Mouse (Mus musculus) liver, postnatal 0 days (tissue): ENCODE measurements at regions not wholly inside any gene's neighbourhood (a gene's known extent, or its start where the extent isn't known, plus 50 kb on each side); places are given as distances from the start of the nearest gene placed in this dataset.

Source experiments
- ATAC-seq: fragments of 200-750 bp; cut with Nextera tagmentation; 2 replicates; pipeline ENCODE4 v1.8.0; 2017; ENCODE audit warnings: mild to moderate bottlenecking, moderate library complexity
- DNase-seq: peaks from one replicate; pipeline ENCODE4 v3.0.0-alpha.2; 2016
- H3K27ac ChIP-seq: fragments of 300-500 bp; sonication (generic); 2 replicates; pipeline ENCODE4 v1.5.1; 2014; ENCODE audit warnings: antibody characterized with exemption, moderate library complexity, mild to moderate bottlenecking, low read depth
- H3K27me3 ChIP-seq: fragments of 300-500 bp; sonication (generic); 2 replicates; pipeline ENCODE4 v1.6.1; 2014; ENCODE audit warnings: low read length, control low read depth, mixed read lengths; ENCODE audit not compliant: insufficient read depth
- H3K36me3 ChIP-seq: fragments of 300-500 bp; sonication (generic); replicated peaks from 2 replicates; pipeline ENCODE4 v1.6.1; 2014; ENCODE audit warnings: mild to moderate bottlenecking, control low read depth, low read length, moderate library complexity, mixed read lengths; ENCODE audit not compliant: insufficient read depth
- H3K4me1 ChIP-seq: fragments of 300-500 bp; sonication (generic); 2 replicates; pipeline ENCODE4 v1.6.1; 2014; ENCODE audit warnings: antibody characterized with exemption, mild to moderate bottlenecking, control low read depth; ENCODE audit not compliant: insufficient read depth
- H3K4me2 ChIP-seq: fragments of 300-500 bp; sonication (generic); 2 replicates; pipeline ENCODE4 v1.6.1; 2014; ENCODE audit warnings: low read depth, mild to moderate bottlenecking, low read length, moderate library complexity, mixed read lengths
- H3K4me3 ChIP-seq: fragments of 300-500 bp; sonication (generic); 2 replicates; pipeline ENCODE4 v1.5.1; 2014; ENCODE audit warnings: low read depth, low read length
- H3K9ac ChIP-seq: fragments of 300-500 bp; sonication (generic); replicated peaks from 2 replicates; pipeline ENCODE4 v1.6.1; 2014; ENCODE audit warnings: mild to moderate bottlenecking, moderate library complexity
- H3K9me3 ChIP-seq: fragments of 300-500 bp; sonication (generic); 2 replicates; pipeline ENCODE4 v1.6.1; 2016; ENCODE audit warnings: mild to moderate bottlenecking, control low read depth, low read length, mixed read lengths
- CTCF ChIP-seq: sonication (generic); IDR thresholded peaks from 2 replicates; pipeline ENCODE4 v1.5.1; 2016; ENCODE audit warnings: antibody characterized with exemption, low read depth
- EP300 ChIP-seq: IDR thresholded peaks from 2 replicates; pipeline ENCODE4 v1.6.1; 2016; ENCODE audit warnings: antibody characterized with exemption, low read depth, mild to moderate bottlenecking
- WGBS: fragments of 180-500 bp; shearing (Covaris S2); extraction: QIAGEN DNeasy Blood & Tissue Kit; methylation state at CpG from one replicate; pipeline ENCODE4 v1.1.7; 2014; ENCODE audit not compliant: insufficient replicate concordance; 5-methylcytosine and 5-hydroxymethylcytosine counted together

GRCm38 (mm10) chr2:178850320-178850719 is 420.0 kb downstream of the Cdh26 start:
- Histone ChIP-seq H3K27ac (no peak overlapping the region), H3K36me3 (no peaks in the 10 kb centered on the region), H3K4me2 (no peak overlapping the region), H3K9ac (no peak overlapping the region), H3K27me3 (no peaks in the 10 kb centered on the region), H3K9me3 (no peaks in the 10 kb centered on the region), H3K4me1 (no peaks in the 10 kb centered on the region), H3K4me3 (no peak overlapping the region)
- WGBS, result 85% methylated on average over 10 of the region's 10 CpGs
- ATAC-seq, result no peak
- TF ChIP-seq CTCF, result no peak
- TF ChIP-seq EP300, result no peak
- peak; percentile 21 for DNase-seq

GRCm38 (mm10) chr2:178850769-178851168 is 420.4 kb downstream of the Cdh26 start:
- no peak overlapping the region for H3K27ac ChIP-seq
- H3K9me3 ChIP-seq, result no peaks in the 10 kb centered on the region
- DNase-seq, result no peak
- no peak for ATAC-seq
- no peak for TF ChIP-seq EP300
- no peak for TF ChIP-seq CTCF
- no peak overlapping the region for H3K9ac ChIP-seq
- no peaks in the 10 kb centered on the region for H3K27me3 ChIP-seq
- H3K4me2 ChIP-seq, result no peak overlapping the region
- no peaks in the 10 kb centered on the region for H3K36me3 ChIP-seq
- H3K4me3 ChIP-seq, result no peak overlapping the region
- H3K4me1 ChIP-seq, result no peaks in the 10 kb centered on the region
- WGBS, result 81% methylated on average over 11 of the region's 11 CpGs

GRCm38 (mm10) chr2:178854012-178854411 is 423.7 kb downstream of the Cdh26 start:
- DNase-seq (no peak), ATAC-seq (no peak)
- Histone ChIP-seq H3K36me3 (no peaks in the 10 kb centered on the region), H3K27ac (no peak overlapping the region), H3K4me1 (no peaks in the 10 kb centered on the region), H3K4me3 (no peak overlapping the region), H3K27me3 (no peaks in the 10 kb centered on the region), H3K4me2 (no peak overlapping the region), H3K9me3 (no peaks in the 10 kb centered on the region), H3K9ac (no peak overlapping the region)
- no peak for TF ChIP-seq CTCF
- no peak for TF ChIP-seq EP300
- WGBS, result 60% methylated on average over 1 of the region's 1 CpGs

DNA sequence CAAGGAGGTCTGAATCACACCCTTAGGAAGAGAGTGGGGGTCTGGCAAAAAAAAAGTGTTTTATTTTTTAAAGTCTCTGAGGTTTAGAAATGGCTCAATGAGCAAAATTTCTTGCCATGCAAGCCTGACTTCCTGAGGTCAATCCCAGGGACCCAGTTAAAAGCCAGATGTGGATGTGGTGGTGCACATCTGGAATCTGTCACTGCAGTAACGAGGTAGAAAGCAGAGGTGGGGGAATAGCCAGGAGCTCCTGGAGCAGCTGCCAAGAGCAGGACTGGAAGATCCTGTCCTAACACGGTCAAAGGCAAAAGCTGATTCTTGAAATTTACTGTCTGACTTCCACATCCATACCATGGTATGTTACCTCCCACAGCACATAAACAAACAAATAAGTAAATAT is 424.4 kb downstream of the Cdh26 start:
- no peak for TF ChIP-seq EP300
- TF ChIP-seq CTCF, result no peak
- 77% methylated on average over 2 of the region's 2 CpGs for WGBS
- Histone ChIP-seq H3K27ac (no peak overlapping the region), H3K9me3 (no peaks in the 10 kb centered on the region), H3K9ac (no peak overlapping the region), H3K4me3 (no peak overlapping the region), H3K27me3 (no peaks in the 10 kb centered on the region), H3K4me1 (no peaks in the 10 kb centered on the region), H3K36me3 (no peaks in the 10 kb centered on the region), H3K4me2 (no peak overlapping the region)
- DNase-seq (no peak), ATAC-seq (no peak)

DNA sequence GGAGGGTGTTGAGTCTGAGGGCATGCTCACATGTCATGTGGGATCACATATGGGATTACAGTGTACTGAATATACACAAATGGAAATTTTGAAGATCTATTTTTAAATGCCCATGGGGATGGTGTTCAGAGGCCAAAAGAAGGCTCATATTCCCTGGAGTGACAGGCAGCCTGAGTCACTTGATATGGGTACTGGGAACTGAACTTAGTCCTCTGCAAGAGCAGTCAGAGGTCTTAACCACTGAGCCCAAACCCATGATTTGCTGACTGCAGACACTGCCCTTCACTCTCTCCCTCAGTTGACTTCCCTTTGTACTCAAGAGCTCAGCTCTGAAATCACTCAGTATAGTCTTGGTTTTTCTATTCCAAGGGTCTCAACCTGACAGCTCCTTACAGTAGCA is 432.3 kb downstream of the Cdh26 start:
- no peaks in the 10 kb centered on the region for H3K4me1 ChIP-seq

GRCm38 (mm10) chr2:178867086-178867485 is 436.8 kb downstream of the Cdh26 start:
- Histone ChIP-seq H3K9me3 (no peaks in the 10 kb centered on the region), H3K4me1 (no peaks in the 10 kb centered on the region; the same call in 1 of the 2 replicates), H3K27ac (no peak overlapping the region), H3K9ac (no peak overlapping the region), H3K4me2 (no peak overlapping the region), H3K4me3 (no peak overlapping the region), H3K27me3 (no peaks in the 10 kb centered on the region), H3K36me3 (no peaks in the 10 kb centered on the region)
- DNase-seq, result peak; percentile 19
- ATAC-seq, result no peak
- no peak for TF ChIP-seq EP300
- no peak for TF ChIP-seq CTCF
- 63% methylated on average over 3 of the region's 3 CpGs for WGBS

More for the DNA sequence above, 432.3 kb downstream of the Cdh26 start:
- Histone ChIP-seq H3K4me2 (no peak overlapping the region), H3K4me3 (no peak overlapping the region), H3K9me3 (no peaks in the 10 kb centered on the region), H3K27ac (no peak overlapping the region), H3K27me3 (no peaks in the 10 kb centered on the region), H3K36me3 (no peaks in the 10 kb centered on the region), H3K9ac (no peak overlapping the region)
- no peak for TF ChIP-seq CTCF
- no peak for TF ChIP-seq EP300
- DNase-seq, result no peak
- no peak for ATAC-seq

GRCm38 (mm10) chr2:178869160-178869559 is 438.8 kb downstream of the Cdh26 start:
- Histone ChIP-seq H3K9me3 (no peaks in the 10 kb centered on the region), H3K9ac (no peak overlapping the region), H3K36me3 (no peaks in the 10 kb centered on the region), H3K4me1 (no peaks in the 10 kb centered on the region; the same call in 1 of the 2 replicates), H3K27ac (no peak overlapping the region), H3K4me2 (no peak overlapping the region), H3K4me3 (no peak overlapping the region), H3K27me3 (no peaks in the 10 kb centered on the region)
- TF ChIP-seq EP300, result no peak
- no peak for TF ChIP-seq CTCF
- 25% methylated on average over 3 of the region's 3 CpGs for WGBS
- DNase-seq (no peak), ATAC-seq (no peak)
